Mouse (Mus musculus): ENCODE results near the gene Kbtbd12.

The Kbtbd12 gene

GRCm38 (mm10) chr6:88626912-88627311 lies 10.8 kb downstream of the Kbtbd12 start:
- WGBS, result 13% methylated on average over 11 of the region's 11 CpGs

- WGBS, result 56% methylated on average over 4 of the region's 4 CpGs
Measured at GRCm38 (mm10) chr6:88626462-88626861, 11.3 kb downstream of the Kbtbd12 start.

- WGBS, result 44% methylated on average over 4 of the region's 4 CpGs
Measured at GRCm38 (mm10) chr6:88621816-88622481, 15.8 kb downstream of the Kbtbd12 start.

GRCm38 (mm10) chr6:88619542-88619941 lies 18.2 kb downstream of the Kbtbd12 start:
- 53% methylated on average over 5 of the region's 5 CpGs for WGBS

- 53% methylated on average over 2 of the region's 2 CpGs for WGBS
Measured at GRCm38 (mm10) chr6:88615352-88615751, 22.4 kb downstream of the Kbtbd12 start.

GRCm38 (mm10) chr6:88606417-88606816 lies 31.3 kb downstream of the Kbtbd12 start:
- 36% methylated on average over 2 of the region's 2 CpGs for WGBS

GRCm38 (mm10) chr6:88605715-88606114 lies 32.0 kb downstream of the Kbtbd12 start:
- WGBS, result 69% methylated on average over 2 of the region's 2 CpGs

- WGBS, result 49% methylated on average over 2 of the region's 2 CpGs
Measured at GRCm38 (mm10) chr6:88605235-88605634, 32.5 kb downstream of the Kbtbd12 start.

GRCm38 (mm10) chr6:88596108-88596507 lies 41.6 kb downstream of the Kbtbd12 start:
- 89% methylated on average over 2 of the region's 2 CpGs for WGBS

- WGBS, result 96% methylated on average over 6 of the region's 6 CpGs
Measured at GRCm38 (mm10) chr6:88592367-88592766, 45.4 kb downstream of the Kbtbd12 start.

GRCm38 (mm10) chr6:88590231-88590630 lies 47.5 kb downstream of the Kbtbd12 start:
- 85% methylated on average over 4 of the region's 4 CpGs for WGBS

- WGBS, result 12% methylated on average over 5 of the region's 5 CpGs
Measured at GRCm38 (mm10) chr6:88589517-88589916, 48.2 kb downstream of the Kbtbd12 start.

- 81% methylated on average over 7 of the region's 7 CpGs for WGBS
Measured at GRCm38 (mm10) chr6:88588581-88589256, 49.0 kb downstream of the Kbtbd12 start.

GRCm38 (mm10) chr6:88587091-88587490 lies 50.7 kb downstream of the Kbtbd12 start:
- WGBS, result 66% methylated on average over 3 of the region's 3 CpGs

GRCm38 (mm10) chr6:88583950-88584349 lies 53.8 kb downstream of the Kbtbd12 start:
- WGBS, result 89% methylated on average over 4 of the region's 4 CpGs

GRCm38 (mm10) chr6:88576495-88576894 lies 61.3 kb downstream of the Kbtbd12 start:
- WGBS, result 49% methylated on average over 11 of the region's 11 CpGs

GRCm38 (mm10) chr6:88566676-88567075 lies 71.1 kb downstream of the Kbtbd12 start:
- 63% methylated on average over 7 of the region's 7 CpGs for WGBS

- WGBS, result 40% methylated on average over 6 of the region's 6 CpGs
Measured at GRCm38 (mm10) chr6:88565033-88565432, 72.7 kb downstream of the Kbtbd12 start.

- WGBS, result 94% methylated on average over 4 of the region's 4 CpGs
Measured at GRCm38 (mm10) chr6:88560156-88560555, 77.6 kb downstream of the Kbtbd12 start.

- WGBS, result 72% methylated on average over 5 of the region's 5 CpGs
Measured at GRCm38 (mm10) chr6:88559688-88560087, 78.1 kb downstream of the Kbtbd12 start.

- 47% methylated on average over 1 of the region's 1 CpGs for WGBS
Measured at GRCm38 (mm10) chr6:88558076-88558475, 79.7 kb downstream of the Kbtbd12 start.

- WGBS, result 33% methylated on average over 4 of the region's 4 CpGs
Measured at GRCm38 (mm10) chr6:88557548-88557947, 80.2 kb downstream of the Kbtbd12 start.

- 84% methylated on average over 2 of the region's 2 CpGs for WGBS
Measured at GRCm38 (mm10) chr6:88549916-88550315, 87.8 kb downstream of the Kbtbd12 start.

All from cerebral cortex, adult 2 months (tissue).